Mouse (Mus musculus) mature B cell (primary cell): Measurements from ENCODE around the gene Prdm9.
"Not testable (repeated sequence)": the region's sequence is repeated elsewhere in the genome, so short reads cannot be mapped to it uniquely, and the experiment has no call there.

ENCODE experiments used
- in situ Hi-C: fragments of 300-500 bp; cut with MboI; formaldehyde crosslinking; loops from 2 replicates; pipeline ENCODE4 v1.14.3; 2019

The Prdm9 gene

GRCm38 (mm10) chr17:15564014-15564927 is at the start of gene Prdm9:
TSS of gene Prdm9 (minus strand) at chr17:15564354.
- in situ Hi-C loops = no loop called here

- in situ Hi-C loops = no loop called here
These were observed 35.3 kb upstream of the Prdm9 start for GRCm38 (mm10) chr17:15599496-15599895.

GRCm38 (mm10) chr17:15591216-15591881 is 27.2 kb upstream of the Prdm9 start:
- in situ Hi-C loops = no loop called here

GRCm38 (mm10) chr17:15588116-15588515 is 24.0 kb upstream of the Prdm9 start:
- in situ Hi-C loops = no loop called here

- in situ Hi-C loops = no loop called here
These were observed 21.5 kb upstream of the Prdm9 start for GRCm38 (mm10) chr17:15585691-15586090.

GRCm38 (mm10) chr17:15583071-15583470 is 18.9 kb upstream of the Prdm9 start:
- in situ Hi-C loops = no loop called here

GRCm38 (mm10) chr17:15580072-15580447 is 15.9 kb upstream of the Prdm9 start:
- in situ Hi-C loops = no loop called here

- in situ Hi-C loops = no loop called here
These were observed 15.4 kb upstream of the Prdm9 start for GRCm38 (mm10) chr17:15579410-15580071.

- in situ Hi-C loops = no loop called here
These were observed 13.1 kb upstream of the Prdm9 start for GRCm38 (mm10) chr17:15577291-15577694.

- in situ Hi-C loops = no loop called here
These were observed 10.9 kb upstream of the Prdm9 start for GRCm38 (mm10) chr17:15575056-15575455.

- in situ Hi-C loops = no loop called here
These were observed 2.8 kb upstream of the Prdm9 start for GRCm38 (mm10) chr17:15566908-15567307.

GRCm38 (mm10) chr17:15564928-15565300 is 760 bp upstream of the Prdm9 start:
- in situ Hi-C loops = no loop called here

- in situ Hi-C loops = no loop called here
These were observed 4.2 kb downstream of the Prdm9 start for GRCm38 (mm10) chr17:15559946-15560345.

- in situ Hi-C loops = no loop called here
These were observed 14.4 kb downstream of the Prdm9 start for GRCm38 (mm10) chr17:15549713-15550112.

- in situ Hi-C loops = no loop called here
These were observed 17.7 kb downstream of the Prdm9 start for GRCm38 (mm10) chr17:15546440-15546839.

- in situ Hi-C loops = not testable (repeated sequence)
These were observed 20.3 kb downstream of the Prdm9 start for GRCm38 (mm10) chr17:15543868-15544267.

GRCm38 (mm10) chr17:15540309-15540708 is 23.8 kb downstream of the Prdm9 start:
- in situ Hi-C loops = no loop called here

- in situ Hi-C loops = no loop called here
These were observed 27.7 kb downstream of the Prdm9 start for GRCm38 (mm10) chr17:15536457-15536904.

GRCm38 (mm10) chr17:15535943-15536342 is 28.2 kb downstream of the Prdm9 start:
- in situ Hi-C loops = no loop called here

- in situ Hi-C loops = no loop called here
These were observed 28.9 kb downstream of the Prdm9 start for GRCm38 (mm10) chr17:15535162-15535800.

- in situ Hi-C loops = no loop called here
These were observed 34.0 kb downstream of the Prdm9 start for GRCm38 (mm10) chr17:15530141-15530540.

- in situ Hi-C loops = no loop called here
These were observed 35.3 kb downstream of the Prdm9 start for GRCm38 (mm10) chr17:15528887-15529286.
